Mouse (Mus musculus) brown adipose tissue, adult 24 weeks (tissue): Measurements from ENCODE around the gene Aip. TPM values are rescaled to one million over a fixed set of nuclear protein-coding genes. Genes with fewer than 3 reads are reported as not detected.
"Not testable (repeated sequence)": the region's sequence is repeated elsewhere in the genome, so short reads cannot be mapped to it uniquely, and the experiment has no call there.

Source experiments
- H3K27ac ChIP-seq: fragments of 200-500 bp; replicated peaks from 2 replicates; pipeline ENCODE4 v1.5.1; 2012; ENCODE audit warnings: low read depth, mild to moderate bottlenecking, low read length
- H3K4me1 ChIP-seq: fragments of 200-500 bp; 2 replicates; pipeline ENCODE4 v1.6.1; 2012; ENCODE audit warnings: low read length, mixed read lengths; ENCODE audit not compliant: control insufficient read depth, insufficient read depth, insufficient read length
- H3K4me3 ChIP-seq: fragments of 200-500 bp; 2 replicates; pipeline ENCODE4 v1.5.1; 2012; ENCODE audit warnings: low read depth, mild to moderate bottlenecking, low read length, moderate library complexity; ENCODE audit not compliant: insufficient read depth
- polyA plus RNA-seq: library from polyadenylated mRNA; stranded (reverse); fragments of >200 nt; gene quantifications from 2 replicates; pipeline ENCODE4 v1.2.4, GENCODE M21; 2012; ENCODE audit not compliant: missing spikeins, insufficient read depth, insufficient read length

Aip gene
- polyA plus RNA-seq, 1 experiment = 65.2 TPM

GRCm38 (mm10) chr19:4131075-4131474, 5.4 kb upstream of the Aip start:
- H3K4me1 ChIP-seq = peaks cover 15% of the 10 kb centered on the region
- H3K27ac ChIP-seq = no peak overlapping the region
- H3K4me3 ChIP-seq = no peak overlapping the region

GRCm38 (mm10) chr19:4130106-4130505, 4.4 kb upstream of the Aip start:
- Histone ChIP-seq H3K4me1 (peaks cover 13% of the 10 kb centered on the region), H3K4me3 (no peak overlapping the region), H3K27ac (no peak overlapping the region)

- no peak overlapping the region for H3K27ac ChIP-seq
- no peak overlapping the region for H3K4me3 ChIP-seq
- peaks cover 8% of the 10 kb centered on the region for H3K4me1 ChIP-seq
Observed at GRCm38 (mm10) chr19:4129462-4129861, 3.8 kb upstream of the Aip start.

- no peak overlapping the region for H3K27ac ChIP-seq
Observed at GRCm38 (mm10) chr19:4126759-4127495, 1.3 kb upstream of the Aip start.

GRCm38 (mm10) chr19:4125268-4125667, 390 bp downstream of the Aip start:
- H3K4me1 ChIP-seq = peaks cover 12% of the 10 kb centered on the region
- peak overlapping the region; percentile 52 for H3K4me3 ChIP-seq
- H3K27ac ChIP-seq = peak overlapping the region; percentile 63

More at GRCm38 (mm10) chr19:4126759-4127495, 1.3 kb upstream of the Aip start:
- Histone ChIP-seq H3K4me1 (peaks cover 8% of the 10 kb centered on the region), H3K4me3 (peak overlapping the region; percentile 92)

- no peak overlapping the region for H3K27ac ChIP-seq
- no peak overlapping the region for H3K4me3 ChIP-seq
- H3K4me1 ChIP-seq = peaks cover 12% of the 10 kb centered on the region
Observed at GRCm38 (mm10) chr19:4124432-4124831, 1.2 kb downstream of the Aip start.

GRCm38 (mm10) chr19:4122411-4123370, 3.0 kb downstream of the Aip start:
- Histone ChIP-seq H3K4me3 (no peak overlapping the region), H3K4me1 (peaks cover 12% of the 10 kb centered on the region), H3K27ac (no peak overlapping the region; the same call in 1 of the 2 replicates)

- not testable (repeated sequence) for H3K4me3 ChIP-seq, H3K27ac ChIP-seq, H3K4me1 ChIP-seq
Observed at GRCm38 (mm10) chr19:4121896-4122295, 3.8 kb downstream of the Aip start.

- Histone ChIP-seq H3K4me1 (peaks cover 4% of the 10 kb centered on the region; the same call in 1 of the 2 replicates), H3K27ac (peak overlapping the region; percentile 83), H3K4me3 (peak overlapping the region; percentile 60)
Observed at GRCm38 (mm10) chr19:4121097-4121805, 4.4 kb downstream of the Aip start.

- Histone ChIP-seq H3K27ac (no peak overlapping the region), H3K4me1 (peaks cover 4% of the 10 kb centered on the region; the same call in 1 of the 2 replicates), H3K4me3 (peak overlapping the region; percentile 60)
Observed at GRCm38 (mm10) chr19:4120496-4120895, 5.2 kb downstream of the Aip start.

GRCm38 (mm10) chr19:4119716-4120487, 5.8 kb downstream of the Aip start:
- H3K4me1 ChIP-seq = peaks cover 4% of the 10 kb centered on the region; the same call in 1 of the 2 replicates
- H3K27ac ChIP-seq = no peak overlapping the region
- no peak overlapping the region for H3K4me3 ChIP-seq

- Histone ChIP-seq H3K4me1 (peaks cover 12% of the 10 kb centered on the region), H3K4me3 (no peak overlapping the region), H3K27ac (no peak overlapping the region)
Observed at GRCm38 (mm10) chr19:4118350-4118749, 7.3 kb downstream of the Aip start.

- H3K4me3 ChIP-seq = no peak overlapping the region
- H3K27ac ChIP-seq = no peak overlapping the region
- peaks cover 17% of the 10 kb centered on the region for H3K4me1 ChIP-seq
Observed at GRCm38 (mm10) chr19:4117006-4117405, 8.7 kb downstream of the Aip start.

GRCm38 (mm10) chr19:4115816-4116215, 9.8 kb downstream of the Aip start:
- no peak overlapping the region for H3K27ac ChIP-seq
- no peak overlapping the region for H3K4me3 ChIP-seq

More at GRCm38 (mm10) chr19:4115816-4116215, 9.8 kb downstream of the Aip start:
- peaks cover 17% of the 10 kb centered on the region for H3K4me1 ChIP-seq
